Mouse (Mus musculus): ENCODE data around the gene Nxf1. TPM values are rescaled to one million over a fixed set of nuclear protein-coding genes. Genes with fewer than 3 reads are reported as not detected.
A peak's percentile ranks its signal among the peaks of the same experiment; 100 is the strongest.

The Nxf1 gene
- total and polyA plus RNA-seq, 3 experiments: 122 to 296 (median 231) TPM

DNA sequence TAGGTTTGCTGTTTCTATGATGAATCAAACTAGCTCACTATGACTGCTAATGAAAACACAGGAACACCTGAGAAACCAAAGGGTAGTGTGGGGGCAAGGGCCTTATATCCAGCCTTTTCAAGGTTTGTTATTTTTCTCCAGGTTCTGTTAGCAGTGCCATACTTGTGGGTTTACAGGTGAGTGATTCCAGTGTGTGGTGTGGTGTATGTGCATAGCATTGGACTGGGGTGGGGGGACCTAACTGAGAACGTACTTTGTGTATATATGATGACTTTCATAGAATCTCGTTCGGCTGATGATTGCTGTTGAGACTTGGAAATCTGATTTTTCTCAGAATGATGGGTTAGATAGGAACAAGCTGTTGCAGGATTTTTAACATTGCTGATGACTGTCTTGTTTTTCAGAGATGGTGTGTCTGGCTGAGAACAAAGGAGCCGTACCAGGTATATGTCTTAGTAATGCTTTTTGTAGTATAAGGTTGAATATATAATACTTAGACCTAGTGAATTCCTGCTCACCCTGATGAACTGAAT, 31.7 kb upstream of the Nxf1 start (continued):
- TF ChIP-seq HCFC1 (IDR thresholded peaks at IDR 0.05; ENCODE audit: low read depth, low read length) (no peak), MYC (IDR thresholded peaks at IDR 0.05; ENCODE audit: low read depth, low read length) (no peak), RCOR1 (IDR thresholded peaks at IDR 0.05; ENCODE audit: low read depth, low read length) (peak; percentile 22; the same call in 1 of the 2 replicates), KAT2A (conservative IDR thresholded peaks at IDR 0.05; ENCODE audit: low read depth, low read length) (no peak; the same call in 1 of the 2 replicates)

DNA sequence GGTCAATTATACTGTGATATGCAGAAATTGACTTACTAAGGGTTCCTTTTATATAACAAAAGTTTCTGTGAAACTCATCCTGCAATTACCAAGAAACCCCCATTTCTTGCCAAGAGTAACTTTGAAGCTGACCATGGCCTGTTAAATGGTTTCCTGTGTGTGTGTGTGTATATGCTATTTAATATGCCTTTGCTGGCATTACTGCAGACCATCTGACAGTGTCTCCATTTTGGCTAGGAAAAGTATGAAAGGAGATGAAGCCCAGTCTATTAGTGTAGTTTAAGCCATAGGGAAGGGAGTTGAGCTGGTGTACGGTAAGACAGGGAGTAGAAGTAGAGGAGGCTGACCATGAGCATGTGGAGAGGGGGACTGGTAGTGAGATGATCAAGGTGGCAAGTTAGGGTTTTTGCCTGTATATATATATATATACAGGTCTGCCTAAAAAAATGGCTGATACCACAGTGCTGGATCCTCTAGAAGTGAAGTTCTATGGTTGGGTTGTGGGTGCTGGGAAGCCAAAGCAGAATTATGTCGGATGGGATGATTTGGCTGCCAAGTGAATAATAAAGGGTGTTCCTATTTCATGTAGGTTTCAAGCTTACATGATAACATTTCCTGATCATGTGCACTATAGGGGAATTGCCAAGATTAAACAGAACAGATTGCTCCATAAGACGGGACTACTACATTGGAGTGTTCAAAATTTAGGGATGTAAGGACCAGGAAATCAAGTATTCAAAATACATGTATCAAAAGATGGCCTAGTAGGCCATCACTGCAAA, 30.1 kb upstream of the Nxf1 start:
- H3K4me1 ChIP-seq (ENCODE audit: control insufficient read depth in 1 of 2, insufficient read depth in 2 of 2, low read length in 2 of 2): 0 out of 4 replicates have a peak, but pooled peaks cover 0 to 2% of the 10 kb centered on the region in 2 experiments
- no peak for DNase-seq (ENCODE audit: low read depth, low spot score)
- H3K27me3 ChIP-seq (ENCODE audit: control insufficient read depth in 1 of 2, insufficient read depth in 2 of 2, low read length in 2 of 2): no peaks in the 10 kb centered on the region
- H3K9ac ChIP-seq (ENCODE audit: control insufficient read depth, low read depth, low read length, poor library complexity, severe bottlenecking): peak overlapping the region; percentile 42
- TF ChIP-seq EP300 (IDR thresholded peaks at IDR 0.05; ENCODE audit: low read depth in 1 of 2, low read length in 2 of 2): no peak
- TF ChIP-seq SMC3 (IDR thresholded peaks at IDR 0.05; ENCODE audit: low read depth, low read length): no peak
- TF ChIP-seq USF1 (IDR thresholded peaks at IDR 0.05; ENCODE audit: low read depth, low read length): no peak
- no peak for TF ChIP-seq MAX (IDR thresholded peaks at IDR 0.05; ENCODE audit: low read length)
- no peak for TF ChIP-seq GABPA (IDR thresholded peaks at IDR 0.05; ENCODE audit: low read depth, low read length)
- TF ChIP-seq BHLHE40 (IDR thresholded peaks at IDR 0.05; ENCODE audit: borderline replicate concordance, low read depth, low read length): no peak
- TF ChIP-seq POLR2AphosphoS5 (IDR thresholded peaks at IDR 0.05; ENCODE audit: borderline replicate concordance, low read depth, low read length): no peak
- TF ChIP-seq CHD2 (IDR thresholded peaks at IDR 0.05; ENCODE audit: low read length): no peak
- no peak for TF ChIP-seq NELFE (IDR thresholded peaks at IDR 0.05; ENCODE audit: low read depth, low read length)
- TF ChIP-seq ZMIZ1 (IDR thresholded peaks at IDR 0.05; ENCODE audit: low read depth, low read length): no peak
- peak in 1 of 2 experiments; percentile 38; a peak in 1 of 4 replicates for TF ChIP-seq POLR2A (IDR thresholded peaks at IDR 0.05; ENCODE audit: control insufficient read depth in 1 of 2, insufficient read depth in 1 of 2, low read depth in 1 of 2, low read length in 2 of 2, poor library complexity in 1 of 2)
- TF ChIP-seq SIN3A (IDR thresholded peaks at IDR 0.05; ENCODE audit: low read length): 0 out of 2 replicates have a peak, but pooled peaks have one; percentile 16
- TF ChIP-seq ZNF384 (IDR thresholded peaks at IDR 0.05; ENCODE audit: low read depth, low read length): no peak
- TF ChIP-seq ETS1 (IDR thresholded peaks at IDR 0.05; ENCODE audit: low read depth, low read length): no peak
- no peak for TF ChIP-seq ZKSCAN1 (IDR thresholded peaks at IDR 0.05; ENCODE audit: low read depth, low read length)
- no peak for TF ChIP-seq TBP (IDR thresholded peaks at IDR 0.05; ENCODE audit: low read depth, low read length)
- TF ChIP-seq MAZ (IDR thresholded peaks at IDR 0.05; ENCODE audit: low read depth, low read length): no peak
- no peak for TF ChIP-seq JUND (IDR thresholded peaks at IDR 0.05; ENCODE audit: low read depth, low read length)
- no peak for TF ChIP-seq USF2 (IDR thresholded peaks at IDR 0.05; ENCODE audit: borderline replicate concordance in 1 of 2, insufficient read depth in 1 of 2, low read depth in 1 of 2, low read length in 2 of 2)
- TF ChIP-seq CHD1 (IDR thresholded peaks at IDR 0.05; ENCODE audit: low read depth, low read length): no peak; the same call in 1 of the 2 replicates
- peak; percentile 42 for TF ChIP-seq POLR2AphosphoS2 (IDR thresholded peaks at IDR 0.05; ENCODE audit: low read length)
- TF ChIP-seq NRF1 (IDR thresholded peaks at IDR 0.05; ENCODE audit: insufficient read depth, low read depth, low read length, poor library complexity, severe bottlenecking): no peak
- TF ChIP-seq MYC (IDR thresholded peaks at IDR 0.05; ENCODE audit: low read depth, low read length): no peak
- H3K4me3 ChIP-seq (ENCODE audit: control insufficient read depth in 1 of 2, insufficient read depth in 1 of 2, low read depth in 2 of 2, low read length in 2 of 2): peak overlapping the region in 1 of 2 experiments; percentile 22; a peak in 2 of 4 replicates
- peaks cover 36% of the 10 kb centered on the region for H3K79me2 ChIP-seq (ENCODE audit: control insufficient read depth, insufficient read depth, low read length, poor library complexity)
- H3K27ac ChIP-seq (ENCODE audit: control insufficient read depth, low read depth, low read length): peak overlapping the region; percentile 38
- H3K9me3 ChIP-seq (replicated peaks; ENCODE audit: insufficient read depth, low read length): no peaks in the 10 kb centered on the region
- peaks cover 9 to 22% of the 10 kb centered on the region in 2 experiments for H3K36me3 ChIP-seq (ENCODE audit: control insufficient read depth in 1 of 2, insufficient read depth in 2 of 2, low read length in 2 of 2)

Data from MEL (cell line).